In genomic region chr1:73944393-73944792, GRCm38 (mm10) we compare ENCODE assay signal across 9 mouse cellular contexts.
DNase-seq lines count a peak whose midpoint lies in the region; ATAC-seq and TF ChIP-seq lines count a peak whose summit lies in the region.
"Had no signal": no experiment of that assay in that cellular context is flagged by ENCODE, and none has a peak within 500 bp of the region (broad histone marks: within the 10 kb centered on the region; RNA-seq: fewer than 3 reads in every experiment).

No protein-coding gene starts in this region.

- DNase-seq in forebrain, embryonic 10.5 days (ENCODE audit: extremely low spot score, low spot score) = no peak
- no peak for DNase-seq in forebrain, embryonic 11.5 days (ENCODE audit: low spot score)
- DNase-seq in lung, postnatal 0 days (ENCODE audit: low spot score) = no peak
- DNase-seq in lung, adult 18-20 months = no peak
- DNase-seq in right cerebral cortex, postnatal 4 days = peak; percentile 32
- no peak for DNase-seq in thymus, postnatal 14 days
- no peak for DNase-seq in adrenal gland, postnatal 25 days
- DNase-seq: thymus, adult 18-20 months had no signal

- TF ChIP-seq EP300 in lung, postnatal 0 days (IDR thresholded peaks at IDR 0.05) = no peak

- no peak overlapping the region for H3K9ac ChIP-seq in forebrain, embryonic 11.5 days (ENCODE audit: low read length)
- H3K9ac ChIP-seq in lung, postnatal 0 days (replicated peaks; ENCODE audit: low read depth) = no peak overlapping the region
- H3K9ac ChIP-seq in intestine, embryonic 16.5 days (ENCODE audit: low read depth, low read length) = no peak overlapping the region

- no peaks in the 10 kb centered on the region for H3K36me3 ChIP-seq in forebrain, embryonic 10.5 days (replicated peaks)
- no peaks in the 10 kb centered on the region; the same call in 1 of the 2 replicates for H3K36me3 ChIP-seq in forebrain, embryonic 11.5 days (ENCODE audit: control insufficient read depth, insufficient read depth, low read length)
- peaks cover 9% of the 10 kb centered on the region; the same call in 1 of the 2 replicates for H3K36me3 ChIP-seq in lung, postnatal 0 days (ENCODE audit: insufficient read depth, low read length)
- no peaks in the 10 kb centered on the region for H3K36me3 ChIP-seq in intestine, embryonic 16.5 days (ENCODE audit: control insufficient read depth, insufficient read depth, low read length)

- 60% methylated on average over 3 of the region's 3 CpGs for WGBS in forebrain, embryonic 10.5 days
- WGBS in forebrain, embryonic 11.5 days = 60% methylated on average over 3 of the region's 3 CpGs
- WGBS in lung, postnatal 0 days = 56% methylated on average over 3 of the region's 3 CpGs
- WGBS in intestine, embryonic 16.5 days = 72% methylated on average over 3 of the region's 3 CpGs

- H3K4me1 ChIP-seq in forebrain, embryonic 10.5 days = peaks cover 47% of the 10 kb centered on the region
- H3K4me1 ChIP-seq in forebrain, embryonic 11.5 days (replicated peaks; ENCODE audit: control insufficient read depth, insufficient read depth, low read length) = 0 out of 2 replicates have a peak, but pooled peaks cover 2% of the 10 kb centered on the region
- H3K4me1 ChIP-seq in lung, postnatal 0 days (ENCODE audit: insufficient read depth, low read depth, low read length) = no peaks in the 10 kb centered on the region; the same call in 1 of the 2 replicates
- peaks cover 18% of the 10 kb centered on the region for H3K4me1 ChIP-seq in intestine, embryonic 16.5 days (ENCODE audit: control insufficient read depth, insufficient read depth, low read length)

- H3K9me3 ChIP-seq in forebrain, embryonic 10.5 days = no peaks in the 10 kb centered on the region
- no peaks in the 10 kb centered on the region for H3K9me3 ChIP-seq in forebrain, embryonic 11.5 days (ENCODE audit: control insufficient read depth, low read length)
- no peaks in the 10 kb centered on the region for H3K9me3 ChIP-seq in lung, postnatal 0 days (ENCODE audit: low read length)
- no peaks in the 10 kb centered on the region for H3K9me3 ChIP-seq in intestine, embryonic 16.5 days (ENCODE audit: control insufficient read depth, low read length)

- no peak for TF ChIP-seq CTCF in lung, postnatal 0 days (IDR thresholded peaks at IDR 0.05)

- no peaks in the 10 kb centered on the region for H3K27me3 ChIP-seq in forebrain, embryonic 10.5 days (ENCODE audit: poor library complexity, severe bottlenecking)
- no peaks in the 10 kb centered on the region for H3K27me3 ChIP-seq in forebrain, embryonic 11.5 days (ENCODE audit: control insufficient read depth, insufficient read depth, low read length)
- no peaks in the 10 kb centered on the region for H3K27me3 ChIP-seq in lung, postnatal 0 days (replicated peaks; ENCODE audit: insufficient read depth, low read length)
- H3K27me3 ChIP-seq in intestine, embryonic 16.5 days (replicated peaks; ENCODE audit: control insufficient read depth, insufficient read depth, low read length) = no peaks in the 10 kb centered on the region

- H3K4me3 ChIP-seq in forebrain, embryonic 10.5 days = no peak overlapping the region
- no peak overlapping the region for H3K4me3 ChIP-seq in forebrain, embryonic 11.5 days (ENCODE audit: low read depth, low read length)
- H3K4me3 ChIP-seq in lung, postnatal 0 days (ENCODE audit: low read depth, low read length) = no peak overlapping the region
- no peak overlapping the region for H3K4me3 ChIP-seq in intestine, embryonic 16.5 days (ENCODE audit: low read length)

- H3K27ac ChIP-seq in forebrain, embryonic 10.5 days = 0 out of 2 replicates have a peak overlapping the region, but pooled peaks have one; percentile 40
- H3K27ac ChIP-seq in forebrain, embryonic 11.5 days (ENCODE audit: low read depth, low read length) = no peak overlapping the region
- H3K27ac ChIP-seq in lung, postnatal 0 days (ENCODE audit: low read length) = peak overlapping the region; percentile 32; the same call in 1 of the 2 replicates
- H3K27ac ChIP-seq in intestine, embryonic 16.5 days (ENCODE audit: low read length) = peak overlapping the region; percentile 81

- no peak for ATAC-seq in forebrain, embryonic 11.5 days (replicated peaks; ENCODE audit: low FRiP score)
- ATAC-seq in lung, postnatal 0 days = no peak
- peak; percentile 23; the same call in 1 of the 2 replicates for ATAC-seq in intestine, embryonic 16.5 days

- no peak overlapping the region for H3K4me2 ChIP-seq in forebrain, embryonic 11.5 days (ENCODE audit: low read depth, low read length, severe bottlenecking)
- no peak overlapping the region for H3K4me2 ChIP-seq in lung, postnatal 0 days (replicated peaks; ENCODE audit: low read depth, low read length)
- no peak overlapping the region for H3K4me2 ChIP-seq in intestine, embryonic 16.5 days (ENCODE audit: low read depth, low read length)
